Mouse (Mus musculus) embryonic fibroblast, embryonic 13.5 days (primary cell): ENCODE results near the gene Slc7a11.

ENCODE experiments used
- CTCF ChIP-seq: IDR thresholded peaks from 2 replicates; pipeline ENCODE4 v1.5.1; 2011; ENCODE audit warnings: mild to moderate bottlenecking, control low read depth, low read length, moderate library complexity, borderline replicate concordance; ENCODE audit not compliant: insufficient read depth
- POLR2A ChIP-seq: IDR thresholded peaks from 2 replicates; pipeline ENCODE4 v1.6.1; 2011; ENCODE audit warnings: low read depth, mild to moderate bottlenecking, control low read depth, low read length, moderate library complexity

GRCm38 (mm10) chr3:50367175-50367574, 76.2 kb downstream of the Slc7a11 start:
- TF ChIP-seq POLR2A = no peak
- no peak for TF ChIP-seq CTCF
